Mouse (Mus musculus): ENCODE data around the gene Agrn.

GRCm38 (mm10) chr4:156235360-156235770 is 38.1 kb upstream of the Agrn start:
- TF ChIP-seq CTCF (IDR thresholded peaks at IDR 0.05; ENCODE audit: insufficient read depth, low read length): no peak
- no peak for TF ChIP-seq POLR2A (IDR thresholded peaks at IDR 0.05; ENCODE audit: borderline replicate concordance, extremely low read depth, low read depth, low read length)

Measured in lung, adult 2 months (tissue).